Mouse (Mus musculus): ENCODE measurements around the gene AU021092. TPM values are rescaled to one million over a fixed set of nuclear protein-coding genes. Genes with fewer than 3 reads are reported as not detected.
A peak's percentile ranks its signal among the peaks of the same experiment; 100 is the strongest.
"Not testable (repeated sequence)": the region's sequence is repeated elsewhere in the genome, so short reads cannot be mapped to it uniquely, and the experiment has no call there.

AU021092 gene
- polyA plus RNA-seq, 1 experiment: 42.5 TPM

- Histone ChIP-seq H3K27ac (ENCODE audit: insufficient read depth, low read depth, low read length) (no peak overlapping the region), H3K27me3 (replicated peaks; ENCODE audit: control insufficient read depth, insufficient read depth, low read length) (no peaks in the 10 kb centered on the region), H3K36me3 (ENCODE audit: control insufficient read depth, insufficient read depth, low read length) (no peaks in the 10 kb centered on the region), H3K4me1 (ENCODE audit: control insufficient read depth, insufficient read depth, low read length) (no peaks in the 10 kb centered on the region; the same call in 1 of the 2 replicates), H3K4me3 (ENCODE audit: insufficient read depth, low read depth, low read length) (no peak overlapping the region; the same call in 1 of the 2 replicates)
- DNase-seq: no peak
- no peak for TF ChIP-seq POLR2A (IDR thresholded peaks at IDR 0.05; ENCODE audit: low read depth, low read length)
- no peak for TF ChIP-seq CTCF (conservative IDR thresholded peaks at IDR 0.05; ENCODE audit: insufficient read depth, insufficient read length, low read depth, low read length)
- WGBS: 72% methylated on average over 4 of the region's 4 CpGs
These were observed 10.9 kb upstream of the AU021092 start for GRCm38 (mm10) chr16:5232982-5233381.

- H3K27me3 ChIP-seq (replicated peaks; ENCODE audit: control insufficient read depth, insufficient read depth, low read length); H3K36me3 ChIP-seq (ENCODE audit: control insufficient read depth, insufficient read depth, low read length); H3K27ac ChIP-seq (ENCODE audit: insufficient read depth, low read depth, low read length); H3K4me1 ChIP-seq (ENCODE audit: control insufficient read depth, insufficient read depth, low read length); H3K4me3 ChIP-seq (ENCODE audit: insufficient read depth, low read depth, low read length); DNase-seq: not testable (repeated sequence)
- 58% methylated on average over 3 of the region's 3 CpGs for WGBS
These were observed 6.0 kb upstream of the AU021092 start for GRCm38 (mm10) chr16:5228103-5228502.

- H3K27me3 ChIP-seq (replicated peaks; ENCODE audit: control insufficient read depth, insufficient read depth, low read length); DNase-seq; H3K4me1 ChIP-seq (ENCODE audit: control insufficient read depth, insufficient read depth, low read length); H3K27ac ChIP-seq (ENCODE audit: insufficient read depth, low read depth, low read length); H3K4me3 ChIP-seq (ENCODE audit: insufficient read depth, low read depth, low read length); H3K36me3 ChIP-seq (ENCODE audit: control insufficient read depth, insufficient read depth, low read length): not testable (repeated sequence)
- WGBS: 68% methylated on average over 19 of the region's 19 CpGs
These were observed 5.4 kb upstream of the AU021092 start for GRCm38 (mm10) chr16:5227501-5227900.

- 0% methylated on average over 1 of the region's 1 CpGs for WGBS
- H3K4me3 ChIP-seq (ENCODE audit: insufficient read depth, low read depth, low read length); H3K27me3 ChIP-seq (replicated peaks; ENCODE audit: control insufficient read depth, insufficient read depth, low read length); H3K4me1 ChIP-seq (ENCODE audit: control insufficient read depth, insufficient read depth, low read length); H3K36me3 ChIP-seq (ENCODE audit: control insufficient read depth, insufficient read depth, low read length); H3K27ac ChIP-seq (ENCODE audit: insufficient read depth, low read depth, low read length): not testable (repeated sequence)
- DNase-seq: peak; percentile 32
These were observed 4.4 kb upstream of the AU021092 start for GRCm38 (mm10) chr16:5226534-5226933.

GRCm38 (mm10) chr16:5221403-5221802 lies 696 bp downstream of the AU021092 start:
- peak overlapping the region; percentile 34 for H3K4me3 ChIP-seq (ENCODE audit: insufficient read depth, low read depth, low read length)
- peak; percentile 28 for DNase-seq
- no peak for TF ChIP-seq POLR2A (IDR thresholded peaks at IDR 0.05; ENCODE audit: low read depth, low read length)
- TF ChIP-seq CTCF (conservative IDR thresholded peaks at IDR 0.05; ENCODE audit: insufficient read depth, insufficient read length, low read depth, low read length): no peak
- 0 out of 2 replicates have a peak, but pooled peaks cover 2% of the 10 kb centered on the region for H3K4me1 ChIP-seq (ENCODE audit: control insufficient read depth, insufficient read depth, low read length)
- 50% methylated on average over 4 of the region's 4 CpGs for WGBS
- H3K27ac ChIP-seq (ENCODE audit: insufficient read depth, low read depth, low read length): no peak overlapping the region
- no peaks in the 10 kb centered on the region for H3K36me3 ChIP-seq (ENCODE audit: control insufficient read depth, insufficient read depth, low read length)
- H3K27me3 ChIP-seq (replicated peaks; ENCODE audit: control insufficient read depth, insufficient read depth, low read length): no peaks in the 10 kb centered on the region

- TF ChIP-seq CTCF (conservative IDR thresholded peaks at IDR 0.05; ENCODE audit: insufficient read depth, insufficient read length, low read depth, low read length) (no peak), POLR2A (IDR thresholded peaks at IDR 0.05; ENCODE audit: low read depth, low read length) (no peak)
- Histone ChIP-seq H3K4me1 (ENCODE audit: control insufficient read depth, insufficient read depth, low read length) (0 out of 2 replicates have a peak, but pooled peaks cover 2% of the 10 kb centered on the region), H3K27me3 (replicated peaks; ENCODE audit: control insufficient read depth, insufficient read depth, low read length) (no peaks in the 10 kb centered on the region), H3K27ac (ENCODE audit: insufficient read depth, low read depth, low read length) (no peak overlapping the region), H3K4me3 (ENCODE audit: insufficient read depth, low read depth, low read length) (no peak overlapping the region), H3K36me3 (ENCODE audit: control insufficient read depth, insufficient read depth, low read length) (no peaks in the 10 kb centered on the region)
- 33% methylated on average over 5 of the region's 5 CpGs for WGBS
- DNase-seq: peak; percentile 89
These were observed 4.6 kb downstream of the AU021092 start for GRCm38 (mm10) chr16:5217341-5218133.

GRCm38 (mm10) chr16:5216686-5217085 lies 5.4 kb downstream of the AU021092 start:
- Histone ChIP-seq H3K27ac (ENCODE audit: insufficient read depth, low read depth, low read length) (no peak overlapping the region), H3K27me3 (replicated peaks; ENCODE audit: control insufficient read depth, insufficient read depth, low read length) (no peaks in the 10 kb centered on the region), H3K36me3 (ENCODE audit: control insufficient read depth, insufficient read depth, low read length) (no peaks in the 10 kb centered on the region), H3K4me1 (ENCODE audit: control insufficient read depth, insufficient read depth, low read length) (0 out of 2 replicates have a peak, but pooled peaks cover 2% of the 10 kb centered on the region), H3K4me3 (ENCODE audit: insufficient read depth, low read depth, low read length) (no peak overlapping the region)
- DNase-seq: no peak
- 51% methylated on average over 6 of the region's 6 CpGs for WGBS
- no peak for TF ChIP-seq CTCF (conservative IDR thresholded peaks at IDR 0.05; ENCODE audit: insufficient read depth, insufficient read length, low read depth, low read length)
- TF ChIP-seq POLR2A (IDR thresholded peaks at IDR 0.05; ENCODE audit: low read depth, low read length): no peak

Data from kidney, adult 2 months (tissue).